7 mouse cellular contexts compared by ENCODE assay signal in genomic region chr13:23396246-23396703, GRCm38 (mm10). TPM values are rescaled to one million over a fixed set of nuclear protein-coding genes. Genes with fewer than 3 reads are reported as not detected.
DNase-seq lines count a peak whose midpoint lies in the region; ATAC-seq and TF ChIP-seq lines count a peak whose summit lies in the region.

No protein-coding gene starts in this region.

- peak overlapping the region; percentile 84 for H3K4me3 ChIP-seq in testis, adult 2 months (ENCODE audit: control insufficient read depth, low read depth, low read length)

- no peak for DNase-seq in testis, postnatal 14 days (ENCODE audit: low spot score)
- DNase-seq in induced T-regulatory cell, adult 2 months (ENCODE audit: low read depth), result peak; percentile 46
- DNase-seq in lung, postnatal 36 days, result peak; percentile 16
- DNase-seq in yolk sac, embryonic 10.5 days (ENCODE audit: low spot score), result peak; percentile 65

- no peak overlapping the region for H3K27ac ChIP-seq in testis, adult 2 months (ENCODE audit: control insufficient read depth, insufficient read depth, low read depth, low read length)

- TF ChIP-seq POLR2A in testis, adult 2 months (IDR thresholded peaks at IDR 0.05; ENCODE audit: control insufficient read depth, low read depth, low read length), result no peak

- peaks cover 6% of the 10 kb centered on the region for H3K4me1 ChIP-seq in testis, adult 2 months (ENCODE audit: control insufficient read depth, insufficient read depth, low read length)

- H3K27me3 ChIP-seq in testis, adult 2 months (ENCODE audit: control insufficient read depth, insufficient read depth, low read length), result peaks cover 3% of the 10 kb centered on the region; the same call in 1 of the 2 replicates

- no peak for TF ChIP-seq CTCF in testis, adult 2 months (IDR thresholded peaks at IDR 0.05; ENCODE audit: control insufficient read depth, insufficient read depth, insufficient replicate concordance, low read depth, low read length)

- H3K36me3 ChIP-seq in testis, adult 2 months (ENCODE audit: control insufficient read depth, insufficient read depth, low read length), result no peaks in the 10 kb centered on the region

- 0 out of 2 replicates have a peak, but pooled peaks have one; percentile 28 for ATAC-seq in erythroblast, adult 5-6 weeks (replicated peaks; ENCODE audit: low FRiP score, poor library complexity, severe bottlenecking)
- no peak for ATAC-seq in erythroid progenitor cell, adult 5-6 weeks (replicated peaks; ENCODE audit: low FRiP score, poor library complexity, severe bottlenecking)

RNA-seq across cellular contexts. Expression of gene Zfp322a, which starts 27.3 kb away (rescaled TPM):
- polyA plus RNA-seq in testis, adult 2 months (2012; rRNA removed), result 1.1 and 1.8 TPM in 2 replicates
- total RNA-seq in erythroblast, adult 5-6 weeks (2015; ENCODE audit: low replicate concordance), result 10.4 and 10.8 TPM in 2 replicates
- total RNA-seq in erythroblast, adult 5-6 weeks (2017; ENCODE audit: low replicate concordance), result 10.9 and 11.2 TPM in 2 replicates
- total RNA-seq in erythroid progenitor cell, adult 5-6 weeks (2015; ENCODE audit: low replicate concordance), result 4.3 and 15.1 TPM in 2 replicates
- 18.7 and 48.1 TPM in 2 replicates for total RNA-seq in erythroid progenitor cell, adult 5-6 weeks (2017; ENCODE audit: low replicate concordance)

RNA-seq across cellular contexts. Expression of gene Abt1, which starts 27.4 kb away (rescaled TPM):
- 2.0 TPM in 2 replicates for polyA plus RNA-seq in testis, adult 2 months (2012; rRNA removed)
- 1.7 and 1.9 TPM in 2 replicates for total RNA-seq in erythroblast, adult 5-6 weeks (2015; ENCODE audit: low replicate concordance)
- 1.4 and 1.7 TPM in 2 replicates for total RNA-seq in erythroblast, adult 5-6 weeks (2017; ENCODE audit: low replicate concordance)
- 1.1 and 2.1 TPM in 2 replicates for total RNA-seq in erythroid progenitor cell, adult 5-6 weeks (2015; ENCODE audit: low replicate concordance)
- total RNA-seq in erythroid progenitor cell, adult 5-6 weeks (2017; ENCODE audit: low replicate concordance), result 1.3 and 1.6 TPM in 2 replicates
